Mouse (Mus musculus) stomach, embryonic 15.5 days (tissue): ENCODE results near the gene Smim20. TPM values are rescaled to one million over a fixed set of nuclear protein-coding genes. Genes with fewer than 3 reads are reported as not detected.
A peak's percentile ranks its signal among the peaks of the same experiment; 100 is the strongest.

ENCODE experiments used
- ATAC-seq: fragments of 200-750 bp; cut with Nextera tagmentation; 2 replicates; pipeline ENCODE4 v1.8.0; 2017; ENCODE audit warnings: low read depth, moderate number of reproducible peaks, moderate TSS enrichment; ENCODE audit not compliant: insufficient read depth, low FRiP score
- H3K27ac ChIP-seq: fragments of 300-500 bp; sonication (generic); 2 replicates; pipeline ENCODE4 v1.5.1; 2015; ENCODE audit warnings: mild to moderate bottlenecking, inconsistent platforms
- H3K27me3 ChIP-seq: fragments of 300-500 bp; sonication (generic); replicated peaks from 2 replicates; pipeline ENCODE4 v1.6.1; 2015; ENCODE audit warnings: inconsistent platforms
- H3K36me3 ChIP-seq: fragments of 300-500 bp; sonication (generic); 2 replicates; pipeline ENCODE4 v1.6.1; 2015; ENCODE audit warnings: inconsistent platforms
- H3K4me1 ChIP-seq: fragments of 300-500 bp; sonication (generic); 2 replicates; pipeline ENCODE4 v1.6.1; 2015; ENCODE audit warnings: inconsistent platforms
- H3K4me2 ChIP-seq: fragments of 300-500 bp; sonication (generic); 2 replicates; pipeline ENCODE4 v1.6.1; 2015; ENCODE audit warnings: mild to moderate bottlenecking, inconsistent platforms
- H3K4me3 ChIP-seq: fragments of 300-500 bp; sonication (generic); replicated peaks from 2 replicates; pipeline ENCODE4 v1.5.1; 2015; ENCODE audit warnings: inconsistent platforms
- H3K9ac ChIP-seq: fragments of 300-500 bp; sonication (generic); 2 replicates; pipeline ENCODE4 v1.6.1; 2015; ENCODE audit warnings: inconsistent platforms
- H3K9me3 ChIP-seq: fragments of 300-500 bp; sonication (generic); 2 replicates; pipeline ENCODE4 v1.6.1; 2016; ENCODE audit warnings: inconsistent platforms
- WGBS: fragments of 180-500 bp; shearing (Covaris S2); methylation state at CpG from one replicate; pipeline ENCODE4 v1.1.7; 2015; 5-methylcytosine and 5-hydroxymethylcytosine counted together
- polyA plus RNA-seq: library from polyadenylated mRNA; unstranded; fragments of >200 nt; fragmentation: Nextera tagmentation; extraction: Ambion mirVana; gene quantifications from 2 replicates; pipeline ENCODE4 v1.2.1, GENCODE M21; 2015

Smim20 gene
- polyA plus RNA-seq, 1 experiment from 2014 or later, result 89.8 TPM

DNA sequence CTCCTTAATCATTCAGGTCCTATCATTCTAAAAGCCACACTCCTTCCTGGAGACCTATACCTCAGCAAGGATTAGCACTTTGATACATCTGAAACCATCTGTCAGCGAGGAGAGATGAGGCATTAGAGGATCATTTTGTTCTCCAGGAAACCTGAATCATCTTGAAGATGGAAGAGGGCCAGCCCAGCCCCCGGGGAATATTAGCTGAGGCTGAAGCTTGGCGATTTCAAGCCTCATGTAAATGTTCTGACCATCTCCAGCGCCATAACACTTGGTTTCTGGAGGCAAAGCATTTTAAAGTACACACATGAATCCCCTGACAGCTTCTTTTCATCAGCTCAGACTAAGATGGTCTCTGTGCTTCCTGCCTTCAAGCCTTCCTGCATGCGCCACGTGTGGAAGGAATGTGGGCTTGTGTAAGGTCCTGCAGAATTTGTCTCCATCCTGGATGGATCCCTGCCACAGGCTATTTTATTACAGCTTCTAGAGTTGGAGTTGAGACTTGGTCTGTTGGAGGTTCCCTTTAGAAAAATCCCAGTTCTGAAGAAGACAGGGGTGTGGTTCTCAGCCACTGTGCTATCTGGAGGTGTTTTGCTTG, 1.3 kb downstream of the Smim20 start:
- WGBS, result 52% methylated on average over 6 of the region's 6 CpGs
- Histone ChIP-seq H3K27ac (0 out of 2 replicates have a peak overlapping the region, but pooled peaks have one; percentile 0), H3K4me2 (peak overlapping the region; percentile 69; the same call in 1 of the 2 replicates), H3K9ac (no peak overlapping the region), H3K27me3 (no peaks in the 10 kb centered on the region), H3K4me3 (no peak overlapping the region), H3K36me3 (no peaks in the 10 kb centered on the region), H3K9me3 (no peaks in the 10 kb centered on the region), H3K4me1 (peaks cover 4% of the 10 kb centered on the region; the same call in 1 of the 2 replicates)
- no peak for ATAC-seq

DNA sequence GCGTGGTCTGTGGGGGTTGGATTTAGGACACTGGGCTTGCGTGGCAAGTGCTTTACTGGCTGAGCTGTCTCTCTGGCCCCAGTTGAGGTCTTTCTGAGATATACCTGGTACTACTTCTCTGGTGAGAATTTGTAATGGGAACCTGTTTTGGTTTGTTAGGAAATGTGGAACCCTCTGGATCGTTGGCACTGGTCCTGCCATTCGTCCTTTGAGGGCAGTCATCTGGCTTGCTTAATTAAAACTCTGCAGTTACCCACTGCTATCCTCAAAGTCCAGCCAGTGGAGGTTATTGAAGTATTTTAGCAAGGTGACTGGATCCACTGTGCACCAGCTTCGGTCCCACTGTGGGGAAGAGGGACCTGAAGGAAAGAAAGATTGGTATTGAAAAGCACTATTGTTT, 2.9 kb downstream of the Smim20 start:
- H3K27ac ChIP-seq, result no peak overlapping the region
- H3K4me1 ChIP-seq, result peaks cover 4% of the 10 kb centered on the region; the same call in 1 of the 2 replicates
- no peak overlapping the region for H3K4me2 ChIP-seq
- no peak overlapping the region for H3K9ac ChIP-seq
- no peak overlapping the region for H3K4me3 ChIP-seq
- no peak for ATAC-seq
- no peaks in the 10 kb centered on the region for H3K27me3 ChIP-seq
- H3K9me3 ChIP-seq, result no peaks in the 10 kb centered on the region
- 92% methylated on average over 5 of the region's 5 CpGs for WGBS
- no peaks in the 10 kb centered on the region for H3K36me3 ChIP-seq

DNA sequence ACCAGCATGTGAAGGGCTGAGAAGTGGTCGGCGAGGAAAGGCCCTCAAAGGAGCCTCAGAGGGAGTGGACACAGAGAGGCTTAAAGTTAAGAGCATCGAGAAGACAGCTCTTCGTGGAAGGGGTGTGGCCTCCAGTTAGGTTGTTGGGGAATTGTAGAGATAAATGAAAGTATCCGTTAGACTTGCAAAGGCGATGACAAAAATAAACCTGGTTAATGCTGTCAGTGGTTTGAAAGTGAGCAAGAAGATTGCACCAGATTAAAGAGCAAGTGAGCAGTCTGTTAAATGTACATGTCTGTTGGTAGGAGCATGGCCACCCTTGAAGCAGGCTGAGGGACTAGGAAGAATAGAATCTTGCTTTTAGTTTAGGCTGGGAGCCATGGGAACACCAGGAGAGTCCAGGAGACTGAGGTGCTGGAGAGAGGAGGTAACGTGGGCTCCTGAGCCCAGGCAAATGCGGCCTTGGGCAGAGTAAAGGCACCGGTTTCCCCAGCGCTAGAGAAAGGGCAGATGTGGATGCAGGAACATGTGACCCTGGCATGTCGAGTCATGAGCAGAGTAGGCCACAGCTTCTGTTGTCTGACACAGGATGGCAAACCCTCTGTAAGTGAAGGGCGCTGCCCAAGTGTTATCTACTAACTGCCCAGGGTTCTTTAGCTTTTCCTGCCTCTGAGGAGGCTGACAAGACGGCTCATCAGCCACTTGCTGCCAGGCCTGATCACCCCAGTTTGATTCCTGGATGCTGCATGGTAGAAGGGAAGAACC, 4.2 kb downstream of the Smim20 start:
- Histone ChIP-seq H3K4me1 (peaks cover 4% of the 10 kb centered on the region; the same call in 1 of the 2 replicates), H3K4me3 (no peak overlapping the region), H3K9me3 (no peaks in the 10 kb centered on the region), H3K27me3 (no peaks in the 10 kb centered on the region), H3K36me3 (no peaks in the 10 kb centered on the region), H3K9ac (no peak overlapping the region), H3K27ac (no peak overlapping the region), H3K4me2 (no peak overlapping the region)
- 81% methylated on average over 13 of the region's 13 CpGs for WGBS
- ATAC-seq, result no peak

DNA sequence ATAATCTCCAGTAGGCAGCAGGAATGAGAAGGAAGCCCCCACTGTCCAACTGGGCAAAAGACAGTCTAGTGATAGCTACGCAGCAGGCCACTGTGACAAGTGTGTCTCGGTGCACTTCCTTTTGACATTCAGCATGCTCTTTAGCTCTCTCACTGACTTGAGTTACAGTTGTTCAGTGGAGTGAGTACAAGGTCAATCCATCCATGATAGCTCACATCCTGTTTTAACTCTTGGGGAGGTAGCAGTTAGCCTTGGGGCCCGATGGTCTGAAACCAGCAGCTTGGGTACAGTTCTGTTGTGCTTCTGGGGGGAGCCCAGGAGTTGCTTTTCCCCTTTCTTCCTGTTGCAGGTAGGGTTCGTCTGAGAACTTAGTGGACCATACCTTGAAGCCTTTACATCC, 5.7 kb downstream of the Smim20 start:
- Histone ChIP-seq H3K9me3 (no peaks in the 10 kb centered on the region), H3K27ac (no peak overlapping the region), H3K27me3 (no peaks in the 10 kb centered on the region), H3K36me3 (no peaks in the 10 kb centered on the region), H3K4me1 (no peaks in the 10 kb centered on the region), H3K4me2 (no peak overlapping the region), H3K4me3 (no peak overlapping the region), H3K9ac (no peak overlapping the region)
- ATAC-seq, result no peak
- 93% methylated on average over 4 of the region's 4 CpGs for WGBS

DNA sequence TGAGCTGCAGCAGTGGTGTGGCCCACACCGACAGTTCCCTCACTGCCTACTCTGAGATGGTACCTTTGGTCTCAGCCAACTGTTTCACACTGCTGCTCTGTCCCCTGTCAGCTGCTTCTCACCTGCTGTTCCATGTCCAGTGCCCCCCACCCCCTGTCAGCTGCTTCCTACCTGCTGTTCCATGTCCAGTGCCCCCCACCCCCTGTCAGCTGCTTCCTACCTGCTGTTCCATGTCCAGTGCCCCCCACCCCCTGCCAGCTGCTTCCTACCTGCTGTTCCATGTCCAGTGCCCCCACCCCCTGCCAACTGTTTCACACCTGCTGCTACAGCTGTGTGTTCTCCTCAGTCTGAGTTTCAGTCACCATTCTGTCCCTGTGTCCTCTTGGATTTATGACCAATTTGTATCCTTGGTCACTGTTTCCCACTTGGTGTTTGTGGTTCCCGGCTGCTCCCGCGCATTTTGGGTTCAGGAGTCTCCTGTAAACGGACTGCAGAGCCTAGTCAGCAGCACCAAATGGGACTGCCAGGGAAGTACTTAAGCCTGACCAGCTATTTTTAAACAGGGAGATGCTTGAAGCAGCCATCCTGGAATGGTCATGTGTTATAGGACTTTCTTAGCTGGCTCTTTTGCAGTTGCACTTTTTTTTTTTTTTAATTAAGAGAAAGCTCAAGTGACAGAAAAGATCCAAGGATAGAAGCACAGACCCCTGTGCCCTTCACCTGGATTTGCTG, 7.0 kb downstream of the Smim20 start:
- Histone ChIP-seq H3K27ac (no peak overlapping the region), H3K27me3 (no peaks in the 10 kb centered on the region), H3K4me1 (no peaks in the 10 kb centered on the region), H3K4me3 (no peak overlapping the region), H3K36me3 (no peaks in the 10 kb centered on the region), H3K9ac (no peak overlapping the region), H3K9me3 (no peaks in the 10 kb centered on the region), H3K4me2 (no peak overlapping the region)
- WGBS, result 72% methylated on average over 5 of the region's 5 CpGs
- ATAC-seq, result no peak

DNA sequence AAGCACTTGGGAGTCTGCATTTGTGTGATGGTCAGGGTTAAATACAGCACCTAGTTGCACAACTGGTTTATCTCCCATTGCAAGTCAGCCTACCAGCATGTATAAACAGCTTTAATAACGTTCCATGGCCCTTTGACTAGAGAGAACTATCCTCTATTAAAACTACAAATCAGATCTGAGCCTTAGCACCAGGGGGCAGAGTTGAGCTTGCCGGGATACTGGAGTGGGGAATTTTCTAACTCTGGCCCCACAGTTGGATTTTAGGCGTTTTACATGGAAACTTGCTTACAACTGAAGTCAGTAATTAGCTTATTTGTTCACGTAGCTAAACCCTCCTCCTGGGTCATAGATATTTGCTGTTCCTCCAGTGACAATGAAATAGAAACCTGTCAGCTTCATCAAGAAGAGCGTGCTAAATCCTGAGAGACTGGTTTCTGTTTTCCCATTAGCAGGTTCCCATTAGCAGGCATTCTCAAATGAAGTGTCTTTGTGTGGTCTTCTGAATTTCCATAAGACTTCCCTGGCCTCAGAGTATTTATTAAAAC, 8.0 kb downstream of the Smim20 start:
- WGBS, result 48% methylated on average over 5 of the region's 5 CpGs
- no peak overlapping the region for H3K9ac ChIP-seq
- no peaks in the 10 kb centered on the region for H3K36me3 ChIP-seq
- no peak for ATAC-seq
- H3K4me3 ChIP-seq, result no peak overlapping the region
- no peak overlapping the region for H3K27ac ChIP-seq
- no peaks in the 10 kb centered on the region for H3K27me3 ChIP-seq
- no peaks in the 10 kb centered on the region for H3K4me1 ChIP-seq
- no peak overlapping the region for H3K4me2 ChIP-seq
- no peaks in the 10 kb centered on the region for H3K9me3 ChIP-seq

DNA sequence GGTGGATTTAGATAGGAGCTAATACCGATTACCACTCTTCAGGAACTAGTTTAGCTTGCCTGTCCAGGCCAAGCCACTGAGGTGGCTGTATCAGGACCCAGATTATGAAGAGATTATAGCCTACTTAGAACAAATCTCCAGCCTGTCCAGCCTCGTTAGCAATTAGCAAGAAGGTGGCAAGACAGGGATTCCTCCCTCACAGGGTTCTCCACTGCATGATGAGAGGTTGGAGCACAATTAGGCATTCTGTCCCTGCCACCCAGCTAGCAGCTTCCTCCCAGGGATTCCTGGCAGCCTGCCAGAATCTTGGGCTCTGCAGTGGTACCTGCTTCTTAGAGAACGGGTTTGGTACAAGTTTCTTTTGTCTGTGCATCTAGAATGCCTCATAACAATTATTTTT, 8.5 kb downstream of the Smim20 start:
- WGBS, result 62% methylated on average over 3 of the region's 3 CpGs
- no peaks in the 10 kb centered on the region for H3K9me3 ChIP-seq
- ATAC-seq, result no peak; the same call in 1 of the 2 replicates
- no peak overlapping the region for H3K4me2 ChIP-seq
- no peaks in the 10 kb centered on the region for H3K36me3 ChIP-seq
- H3K4me3 ChIP-seq, result no peak overlapping the region
- no peaks in the 10 kb centered on the region for H3K27me3 ChIP-seq
- H3K27ac ChIP-seq, result no peak overlapping the region
- H3K9ac ChIP-seq, result no peak overlapping the region
- H3K4me1 ChIP-seq, result no peaks in the 10 kb centered on the region

DNA sequence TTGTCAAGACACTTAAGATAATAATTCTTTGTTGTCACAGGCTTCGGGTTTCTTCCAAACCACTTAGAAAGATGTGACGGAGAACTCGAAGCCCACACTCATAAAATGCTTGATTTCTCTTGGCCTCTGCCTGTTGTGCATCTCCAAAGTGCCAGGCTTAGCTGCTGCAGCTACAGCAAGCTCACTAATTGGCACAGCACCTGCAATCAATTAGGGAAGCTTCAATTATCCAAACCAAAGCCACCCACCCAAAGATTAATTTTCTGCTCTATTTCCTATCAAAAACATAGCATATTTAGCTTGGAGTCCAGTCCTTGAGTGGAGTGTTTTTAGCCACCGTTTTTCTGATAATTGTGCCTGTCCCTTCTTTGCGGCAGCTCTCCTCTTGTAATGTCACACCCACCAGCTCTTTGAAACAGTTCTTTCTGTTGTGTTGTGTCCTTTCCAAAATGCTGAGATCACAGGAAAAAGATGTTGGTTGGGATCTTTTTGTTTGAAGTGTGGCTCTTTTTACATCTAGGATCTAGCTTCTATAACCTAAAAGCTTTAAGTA, 9.7 kb downstream of the Smim20 start:
- H3K36me3 ChIP-seq, result no peaks in the 10 kb centered on the region
- no peak overlapping the region for H3K4me3 ChIP-seq
- no peak overlapping the region for H3K27ac ChIP-seq

DNA sequence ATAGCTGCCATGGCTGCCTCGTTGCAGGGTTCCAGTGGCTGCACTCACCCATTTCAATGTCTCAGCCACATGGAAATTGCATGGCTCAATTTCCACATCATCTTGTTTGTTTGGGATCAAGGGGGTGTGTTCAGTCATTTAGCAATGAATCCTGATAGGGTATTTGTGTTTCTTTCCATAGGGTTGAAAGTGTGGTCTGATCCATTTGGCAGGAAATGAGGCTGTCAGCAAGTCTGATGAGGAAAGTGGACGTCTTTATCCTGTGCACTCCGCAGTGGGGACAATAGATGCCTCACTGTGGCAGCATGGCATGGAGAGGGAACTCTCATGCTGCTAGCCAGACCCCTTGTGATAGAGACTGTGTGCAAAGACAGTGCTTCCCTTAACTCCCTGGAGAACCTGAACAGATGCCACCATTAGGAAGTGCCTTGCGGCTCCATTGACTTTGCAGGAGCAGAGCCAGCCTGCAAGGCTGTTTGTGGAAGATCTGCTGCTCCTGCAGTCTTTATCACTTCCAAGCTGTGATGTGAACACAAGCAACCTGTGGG, 10.9 kb downstream of the Smim20 start:
- Histone ChIP-seq H3K4me2 (no peak overlapping the region), H3K4me1 (no peaks in the 10 kb centered on the region), H3K4me3 (no peak overlapping the region), H3K27me3 (no peaks in the 10 kb centered on the region), H3K9me3 (no peaks in the 10 kb centered on the region), H3K36me3 (no peaks in the 10 kb centered on the region), H3K27ac (no peak overlapping the region), H3K9ac (no peak overlapping the region)
- ATAC-seq, result no peak
- WGBS, result 80% methylated on average over 4 of the region's 4 CpGs

More for the DNA sequence above, 9.7 kb downstream of the Smim20 start:
- WGBS, result 71% methylated on average over 5 of the region's 5 CpGs
- Histone ChIP-seq H3K27me3 (no peaks in the 10 kb centered on the region), H3K9me3 (no peaks in the 10 kb centered on the region), H3K4me2 (no peak overlapping the region), H3K9ac (no peak overlapping the region), H3K4me1 (no peaks in the 10 kb centered on the region)
- no peak for ATAC-seq

DNA sequence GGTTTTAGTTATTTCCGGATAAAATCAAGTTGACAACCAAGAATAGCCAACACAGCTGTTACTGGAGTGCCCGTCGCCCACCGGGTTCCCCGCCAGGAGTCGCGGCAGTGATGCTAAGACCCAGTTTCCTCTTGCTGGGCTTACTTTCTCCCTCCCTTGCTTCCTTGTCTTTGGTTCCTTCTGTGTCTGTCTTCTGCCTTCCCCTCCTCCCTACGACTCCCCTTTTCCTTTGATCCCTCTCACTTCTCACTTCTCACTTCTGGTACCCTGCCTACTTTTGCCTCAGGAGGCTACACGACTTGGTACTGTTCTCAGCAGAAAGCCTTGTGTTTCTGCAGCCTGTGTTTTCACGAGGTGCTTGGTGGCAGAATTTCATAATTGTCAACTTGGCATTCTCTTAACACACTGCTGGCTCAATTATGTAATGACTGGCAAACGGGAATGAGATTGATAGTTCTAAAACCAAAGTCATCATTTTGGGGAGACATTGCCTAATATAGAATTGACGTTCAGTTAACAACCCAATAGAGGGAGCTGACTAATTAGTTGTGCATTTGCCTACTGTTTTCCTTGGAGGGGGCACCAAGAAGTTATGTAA, 12.4 kb downstream of the Smim20 start:
- Histone ChIP-seq H3K27ac (no peak overlapping the region), H3K27me3 (no peaks in the 10 kb centered on the region), H3K4me3 (no peak overlapping the region), H3K9me3 (no peaks in the 10 kb centered on the region), H3K4me1 (no peaks in the 10 kb centered on the region), H3K36me3 (no peaks in the 10 kb centered on the region), H3K4me2 (no peak overlapping the region), H3K9ac (no peak overlapping the region)
- WGBS, result 72% methylated on average over 12 of the region's 12 CpGs
- no peak for ATAC-seq

DNA sequence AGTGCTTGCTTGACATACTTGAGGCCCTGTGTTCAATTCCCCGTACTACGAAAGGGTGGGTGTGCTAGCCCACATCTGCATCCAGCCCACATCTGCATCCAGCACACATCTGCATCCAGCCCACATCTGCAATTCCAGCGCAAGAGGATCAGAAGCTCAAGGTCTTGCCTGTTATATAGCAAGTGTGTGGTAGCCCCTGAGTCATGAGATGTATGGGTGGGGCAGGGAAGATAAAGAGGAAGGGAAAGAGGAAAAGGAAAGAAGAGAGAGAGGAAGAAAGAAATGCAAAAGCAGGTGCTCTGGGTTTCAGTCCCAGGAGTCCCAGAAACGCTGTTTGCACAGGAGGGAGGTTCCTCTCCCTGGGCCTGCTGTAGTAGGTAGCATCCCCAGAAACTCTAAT, 15.6 kb downstream of the Smim20 start:
- Histone ChIP-seq H3K36me3 (no peaks in the 10 kb centered on the region), H3K4me3 (no peak overlapping the region), H3K4me2 (no peak overlapping the region), H3K4me1 (no peaks in the 10 kb centered on the region), H3K9ac (no peak overlapping the region), H3K9me3 (no peaks in the 10 kb centered on the region), H3K27ac (no peak overlapping the region), H3K27me3 (no peaks in the 10 kb centered on the region)
- 82% methylated on average over 4 of the region's 4 CpGs for WGBS
- ATAC-seq, result no peak
